Mouse (Mus musculus) T-cell, adult 66 days (primary cell): ENCODE measurements around the gene Myo19. TPM values are rescaled to one million over a fixed set of nuclear protein-coding genes. Genes with fewer than 3 reads are reported as not detected.

Source experiments
- total RNA-seq, 2 experiments: library from RNA; stranded (reverse); gene quantifications; 3 replicates in 1 of 2; 4 replicates in 1 of 2; pipeline ENCODE4 v1.2.4; 2023

The Myo19 gene
- total RNA-seq, result 10 to 100 TPM; 11.5 to 15.4 TPM

GRCm38 (mm10) chr11:84879772-84880464, at the start of gene Myo19, which contains the start of gene Pigw:
Myo19 (plus strand) TSS chr11:84880148.
Pigw (minus strand) TSS chr11:84880285.

GRCm38 (mm10) chr11:84870337-84871043, 9.5 kb upstream of the Myo19 start, which contains the start of gene Ggnbp2:
Ggnbp2 (minus strand) TSS chr11:84870817.

GRCm38 (mm10) chr11:84916053-84916702, 36.2 kb downstream of the Myo19 start, which contains the start of gene Znhit3:
Znhit3 (minus strand) TSS chr11:84916366.

GRCm38 (mm10) chr11:84957591-84958270, 77.8 kb downstream of the Myo19 start, which contains the start of gene Car4:
Car4 (plus strand) TSS chr11:84957786.

Other genes starting within 250 kb of the Myo19 start
- gene Mrm1, start 60.6 kb upstream of the Myo19 start, total RNA-seq, result 10 to 100 TPM; 26.3 to 33.4 TPM
- gene Dhrs11, start 51.2 kb upstream of the Myo19 start, total RNA-seq, result 10 to 100 TPM; 13.9 to 15.4 TPM
- 100 to 1,000 TPM; 169 to 189 TPM for gene Ggnbp2, start 9.3 kb upstream of the Myo19 start, total RNA-seq
- 10 to 100 TPM in 1 of 2 experiments, 1 to 10 TPM in 1; 8.5 to 13.7 TPM for gene Pigw, start 137 bp downstream of the Myo19 start, total RNA-seq
- gene Znhit3, start 36.2 kb downstream of the Myo19 start, total RNA-seq, result 10 to 100 TPM; 34.3 to 37.8 TPM
- gene Car4, start 77.6 kb downstream of the Myo19 start, total RNA-seq, result not detected